Mouse (Mus musculus) spleen, adult 18-20 months (tissue): ENCODE results near the gene Rab6a.
A peak's percentile ranks its signal among the peaks of the same experiment; 100 is the strongest.

ENCODE experiments used
- DNase-seq, 2 experiments: peaks; one replicate each; pipeline ENCODE4 v3.0.0; 2022; ENCODE audit warnings: mixed read lengths in 2 of 2

Gene Rab6a

DNA sequence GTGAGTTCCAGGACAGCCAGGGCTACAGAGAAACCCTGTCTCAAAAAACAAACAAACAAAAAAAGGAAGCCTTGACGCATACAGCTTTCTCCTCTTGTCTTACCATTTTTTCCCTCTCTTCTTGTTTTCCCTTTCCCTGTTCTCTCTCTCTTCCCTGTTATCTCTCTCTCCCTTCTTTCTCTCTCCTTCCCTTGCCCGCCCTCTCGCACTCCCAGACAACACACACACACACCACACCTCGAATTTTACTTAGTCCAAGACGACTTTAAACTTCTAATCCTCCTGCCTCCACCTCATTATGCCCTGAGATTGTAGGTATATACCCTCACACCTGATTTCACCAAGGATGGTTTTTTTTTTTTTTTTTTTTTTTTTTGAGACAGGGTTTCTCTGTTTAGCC, 76.9 kb downstream of the Rab6a start:
- no peak for DNase-seq

DNA sequence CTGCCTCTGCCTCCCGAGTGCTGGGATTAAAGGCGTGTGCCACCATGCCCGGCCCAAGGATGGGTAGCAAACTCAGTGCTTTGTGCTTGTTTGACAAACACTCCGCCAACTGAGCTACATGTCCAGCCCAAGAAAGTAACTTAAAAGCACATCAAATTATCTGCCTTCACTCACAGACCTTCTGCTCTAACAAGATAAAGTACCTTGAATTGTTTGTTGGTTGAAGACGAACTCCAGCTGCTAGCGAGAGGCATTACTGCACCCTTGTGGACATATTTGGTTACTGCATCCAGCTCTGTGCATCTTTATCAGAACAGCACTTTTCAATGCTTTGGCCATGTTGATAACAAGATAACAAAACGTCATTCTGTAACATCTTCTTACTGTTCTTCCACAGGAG, 77.3 kb downstream of the Rab6a start:
- peak in 1 of 2 experiments; percentile 39 for DNase-seq

DNA sequence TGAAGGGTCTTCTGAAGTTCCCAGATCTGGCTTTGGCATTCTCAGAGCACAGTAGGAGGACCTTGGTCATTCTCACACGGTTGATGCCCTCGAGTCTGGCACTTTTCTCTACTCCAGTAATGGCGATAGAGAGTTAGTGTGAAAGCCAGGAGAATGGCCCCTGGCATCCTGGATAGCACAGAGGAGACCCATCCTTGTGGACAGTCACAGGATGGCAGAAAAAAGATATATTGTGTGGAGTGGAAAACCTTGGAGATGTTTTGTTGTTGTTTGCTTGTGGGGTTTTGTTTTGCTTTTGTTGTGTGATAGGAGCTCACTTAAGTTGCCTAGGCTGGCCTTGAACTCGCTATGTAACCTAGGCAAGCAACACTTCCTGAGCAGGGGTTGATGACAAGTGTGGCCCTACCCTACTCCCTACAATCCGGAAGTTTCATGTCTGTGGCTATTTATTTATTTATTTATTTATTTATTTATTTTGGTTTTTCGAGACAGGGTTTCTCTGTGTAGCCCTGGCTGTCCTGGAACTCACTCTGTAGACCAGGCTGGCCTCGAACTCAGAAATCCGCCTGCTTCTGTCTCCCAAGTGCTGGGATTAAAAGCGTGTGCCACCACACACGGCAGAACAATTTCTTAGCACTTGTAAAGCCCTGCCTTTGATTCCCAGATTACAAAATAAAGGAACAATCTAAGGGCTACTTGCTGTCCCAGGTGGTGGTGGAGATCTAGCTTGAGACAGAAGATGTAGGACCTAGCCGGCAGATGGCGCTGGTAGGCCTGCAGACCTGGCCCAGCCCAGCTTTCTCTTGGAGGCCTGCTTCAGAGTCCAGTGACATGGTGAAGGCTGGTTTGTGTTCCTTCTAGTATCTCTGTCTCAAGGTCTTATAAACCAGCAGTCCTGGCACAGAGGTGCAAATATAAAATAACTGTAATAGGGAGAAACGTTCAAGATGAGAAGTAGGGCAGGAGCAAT, 78.1 kb downstream of the Rab6a start:
- DNase-seq = peak; percentile 38 to 74

DNA sequence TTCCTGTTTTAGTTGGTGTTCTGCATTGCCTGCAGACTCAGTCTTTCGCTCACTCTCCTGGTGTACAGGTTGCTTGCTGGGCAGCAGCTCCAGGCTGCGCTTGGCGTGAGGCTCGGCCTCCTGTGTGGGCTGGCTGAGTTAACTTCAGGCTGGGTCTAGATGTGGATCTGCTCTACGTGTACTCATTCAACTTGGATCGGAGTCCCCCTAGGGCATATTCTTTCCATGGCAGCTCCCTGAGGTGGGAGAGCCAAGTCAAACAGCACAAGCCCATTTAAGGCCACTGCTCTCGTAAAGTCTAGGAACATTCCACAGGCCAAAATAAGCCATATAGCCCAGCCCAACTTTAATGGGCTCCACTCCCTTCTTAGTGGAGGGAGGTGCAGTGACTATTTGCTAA, 81.3 kb downstream of the Rab6a start:
- no peak for DNase-seq
